Mouse (Mus musculus): ENCODE measurements around the gene Vsig1. TPM values are rescaled to one million over a fixed set of nuclear protein-coding genes. Genes with fewer than 3 reads are reported as not detected.

Gene Vsig1
- polyA plus RNA-seq (2011; ENCODE audit: insufficient read depth, insufficient read length, low replicate concordance, missing spikeins), result not detected in 2 replicates

GRCm38 (mm10) chrX:140907360-140907759, at the start of gene Vsig1:
Vsig1 (plus strand) TSS chrX:140907608.
- no peak for TF ChIP-seq CTCF (IDR thresholded peaks at IDR 0.05; ENCODE audit: control insufficient read depth, insufficient read depth, low read length)
- no peak for TF ChIP-seq POLR2A (IDR thresholded peaks at IDR 0.05; ENCODE audit: borderline replicate concordance, control insufficient read depth, low read depth, low read length)
- Histone ChIP-seq H3K27ac (ENCODE audit: control insufficient read depth, insufficient read depth, low read depth, low read length, poor library complexity) (no peak within 1 kb of the TSS), H3K4me3 (replicated peaks; ENCODE audit: control insufficient read depth, low read depth, low read length) (no peak within 1 kb of the TSS), H3K4me1 (ENCODE audit: control insufficient read depth, insufficient read depth, low read length) (no peaks in the 10 kb centered on the region)
- 71% methylated on average over 7 of the region's 7 CpGs for WGBS

GRCm38 (mm10) chrX:140862760-140863159, 44.6 kb upstream of the Vsig1 start:
- no peak for TF ChIP-seq POLR2A (IDR thresholded peaks at IDR 0.05; ENCODE audit: borderline replicate concordance, control insufficient read depth, low read depth, low read length)
- TF ChIP-seq CTCF (IDR thresholded peaks at IDR 0.05; ENCODE audit: control insufficient read depth, insufficient read depth, low read length), result no peak
- H3K4me3 ChIP-seq (replicated peaks; ENCODE audit: control insufficient read depth, low read depth, low read length), result no peak overlapping the region
- WGBS, result 43% methylated on average over 6 of the region's 6 CpGs
- H3K4me1 ChIP-seq (ENCODE audit: control insufficient read depth, insufficient read depth, low read length), result no peaks in the 10 kb centered on the region
- H3K27ac ChIP-seq (ENCODE audit: control insufficient read depth, insufficient read depth, low read depth, low read length, poor library complexity), result no peak overlapping the region

GRCm38 (mm10) chrX:140863431-140863830, 44.0 kb upstream of the Vsig1 start:
- no peak for TF ChIP-seq POLR2A (IDR thresholded peaks at IDR 0.05; ENCODE audit: borderline replicate concordance, control insufficient read depth, low read depth, low read length)
- no peak for TF ChIP-seq CTCF (IDR thresholded peaks at IDR 0.05; ENCODE audit: control insufficient read depth, insufficient read depth, low read length)
- no peak overlapping the region for H3K27ac ChIP-seq (ENCODE audit: control insufficient read depth, insufficient read depth, low read depth, low read length, poor library complexity)
- WGBS, result 43% methylated on average over 4 of the region's 4 CpGs
- H3K4me3 ChIP-seq (replicated peaks; ENCODE audit: control insufficient read depth, low read depth, low read length), result no peak overlapping the region
- no peaks in the 10 kb centered on the region for H3K4me1 ChIP-seq (ENCODE audit: control insufficient read depth, insufficient read depth, low read length)

GRCm38 (mm10) chrX:140887193-140887592, 20.2 kb upstream of the Vsig1 start:
- TF ChIP-seq CTCF (IDR thresholded peaks at IDR 0.05; ENCODE audit: control insufficient read depth, insufficient read depth, low read length), result no peak
- TF ChIP-seq POLR2A (IDR thresholded peaks at IDR 0.05; ENCODE audit: borderline replicate concordance, control insufficient read depth, low read depth, low read length), result no peak
- 68% methylated on average over 2 of the region's 2 CpGs for WGBS
- Histone ChIP-seq H3K4me1 (ENCODE audit: control insufficient read depth, insufficient read depth, low read length) (no peaks in the 10 kb centered on the region), H3K27ac (ENCODE audit: control insufficient read depth, insufficient read depth, low read depth, low read length, poor library complexity) (no peak overlapping the region), H3K4me3 (replicated peaks; ENCODE audit: control insufficient read depth, low read depth, low read length) (no peak overlapping the region)

- no peaks in the 10 kb centered on the region for H3K4me1 ChIP-seq (ENCODE audit: control insufficient read depth, insufficient read depth, low read length)
- TF ChIP-seq POLR2A (IDR thresholded peaks at IDR 0.05; ENCODE audit: borderline replicate concordance, control insufficient read depth, low read depth, low read length) (no peak), CTCF (IDR thresholded peaks at IDR 0.05; ENCODE audit: control insufficient read depth, insufficient read depth, low read length) (no peak)
- whole genome bisulfite sequencing, result 67% methylated on average over 4 of the region's 4 CpGs
- H3K27ac ChIP-seq (ENCODE audit: control insufficient read depth, insufficient read depth, low read depth, low read length, poor library complexity), result no peak overlapping the region
- H3K4me3 ChIP-seq (replicated peaks; ENCODE audit: control insufficient read depth, low read depth, low read length), result no peak overlapping the region
Observed at GRCm38 (mm10) chrX:140891796-140892195, 15.6 kb upstream of the Vsig1 start.

GRCm38 (mm10) chrX:140903487-140903886, 3.9 kb upstream of the Vsig1 start:
- no peak for TF ChIP-seq CTCF (IDR thresholded peaks at IDR 0.05; ENCODE audit: control insufficient read depth, insufficient read depth, low read length)
- no peak for TF ChIP-seq POLR2A (IDR thresholded peaks at IDR 0.05; ENCODE audit: borderline replicate concordance, control insufficient read depth, low read depth, low read length)
- Histone ChIP-seq H3K4me1 (ENCODE audit: control insufficient read depth, insufficient read depth, low read length) (no peaks in the 10 kb centered on the region), H3K27ac (ENCODE audit: control insufficient read depth, insufficient read depth, low read depth, low read length, poor library complexity) (no peak overlapping the region), H3K4me3 (replicated peaks; ENCODE audit: control insufficient read depth, low read depth, low read length) (no peak overlapping the region)
- 77% methylated on average over 3 of the region's 3 CpGs for WGBS

- WGBS, result 76% methylated on average over 6 of the region's 6 CpGs
- no peaks in the 10 kb centered on the region for H3K4me1 ChIP-seq (ENCODE audit: control insufficient read depth, insufficient read depth, low read length)
- no peak for TF ChIP-seq CTCF (IDR thresholded peaks at IDR 0.05; ENCODE audit: control insufficient read depth, insufficient read depth, low read length)
- TF ChIP-seq POLR2A (IDR thresholded peaks at IDR 0.05; ENCODE audit: borderline replicate concordance, control insufficient read depth, low read depth, low read length), result no peak
Observed at GRCm38 (mm10) chrX:140921321-140921720, 13.9 kb downstream of the Vsig1 start.

GRCm38 (mm10) chrX:140932066-140932465, 24.7 kb downstream of the Vsig1 start:
- no peak overlapping the region for H3K4me3 ChIP-seq (replicated peaks; ENCODE audit: control insufficient read depth, low read depth, low read length)
- no peak for TF ChIP-seq POLR2A (IDR thresholded peaks at IDR 0.05; ENCODE audit: borderline replicate concordance, control insufficient read depth, low read depth, low read length)
- TF ChIP-seq CTCF (IDR thresholded peaks at IDR 0.05; ENCODE audit: control insufficient read depth, insufficient read depth, low read length), result no peak
- 70% methylated on average over 3 of the region's 3 CpGs for WGBS
- no peaks in the 10 kb centered on the region for H3K4me1 ChIP-seq (ENCODE audit: control insufficient read depth, insufficient read depth, low read length)
- H3K27ac ChIP-seq (ENCODE audit: control insufficient read depth, insufficient read depth, low read depth, low read length, poor library complexity), result no peak overlapping the region

More at GRCm38 (mm10) chrX:140921321-140921720, 13.9 kb downstream of the Vsig1 start:
- no peak overlapping the region for H3K27ac ChIP-seq (ENCODE audit: control insufficient read depth, insufficient read depth, low read depth, low read length, poor library complexity)
- H3K4me3 ChIP-seq (replicated peaks; ENCODE audit: control insufficient read depth, low read depth, low read length), result no peak overlapping the region

- TF ChIP-seq POLR2A (IDR thresholded peaks at IDR 0.05; ENCODE audit: borderline replicate concordance, control insufficient read depth, low read depth, low read length) (no peak), CTCF (IDR thresholded peaks at IDR 0.05; ENCODE audit: control insufficient read depth, insufficient read depth, low read length) (no peak)
- no peak overlapping the region for H3K4me3 ChIP-seq (replicated peaks; ENCODE audit: control insufficient read depth, low read depth, low read length)
- WGBS, result 28% methylated on average over 3 of the region's 3 CpGs
- H3K27ac ChIP-seq (ENCODE audit: control insufficient read depth, insufficient read depth, low read depth, low read length, poor library complexity), result no peak overlapping the region
- H3K4me1 ChIP-seq (ENCODE audit: control insufficient read depth, insufficient read depth, low read length), result no peaks in the 10 kb centered on the region
Observed at GRCm38 (mm10) chrX:140933263-140933662, 25.9 kb downstream of the Vsig1 start.
